Mouse (Mus musculus) heart, adult 2 months (tissue): ENCODE results near the gene Ahcyl2.

ENCODE experiments used
- CTCF ChIP-seq: fragments of 200-600 bp; IDR thresholded peaks from 2 replicates; pipeline ENCODE4 v1.8.1; 2022; ENCODE audit warnings: antibody characterized with exemption, mild to moderate bottlenecking, moderate library complexity
- EP300 ChIP-seq: fragments of 200-500 bp; IDR thresholded peaks from 2 replicates; pipeline ENCODE4 v1.6.1; 2011; ENCODE audit warnings: low read depth, low read length, control low read depth; ENCODE audit not compliant: insufficient read depth
- POLR2A ChIP-seq: fragments of 200-500 bp; IDR thresholded peaks from 2 replicates; pipeline ENCODE4 v1.6.1; 2011; ENCODE audit warnings: mild to moderate bottlenecking, low read depth, low read length, control low read depth; ENCODE audit not compliant: insufficient read depth

DNA sequence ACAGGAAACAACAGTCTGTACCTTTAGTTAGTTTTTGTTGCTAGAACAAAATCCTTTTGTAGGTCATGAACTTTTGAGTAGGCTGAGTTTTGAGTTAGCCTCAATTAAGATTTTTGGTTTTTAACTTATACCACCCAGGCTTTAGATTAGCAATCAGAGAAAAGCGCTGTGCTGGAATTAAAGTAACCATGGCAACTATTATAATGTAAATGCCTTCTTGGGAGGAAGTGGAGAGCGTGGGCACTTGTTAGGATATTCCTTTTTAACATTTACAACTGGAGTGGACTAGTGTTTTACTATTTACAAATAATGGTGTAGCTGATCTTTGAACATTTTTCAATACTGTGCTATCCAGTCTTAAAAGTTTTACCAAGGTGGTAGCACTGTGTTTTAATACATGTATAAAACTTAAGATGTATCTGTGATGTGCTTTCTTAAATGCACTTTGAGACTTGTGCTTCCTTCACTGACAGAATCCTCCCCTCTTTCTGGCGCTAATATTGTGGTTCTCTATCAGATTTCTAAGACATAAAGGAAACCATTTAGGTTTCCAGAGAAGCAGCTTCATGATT lies 21.1 kb downstream of the Ahcyl2 start:
- no peak for TF ChIP-seq CTCF
- TF ChIP-seq POLR2A = no peak
- no peak for TF ChIP-seq EP300
